Mouse (Mus musculus): ENCODE results near the gene Slc16a2. TPM values are rescaled to one million over a fixed set of nuclear protein-coding genes. Genes with fewer than 3 reads are reported as not detected.

The Slc16a2 gene
- polyA plus RNA-seq, 1 experiment from 2014 or later = 22.7 TPM

DNA sequence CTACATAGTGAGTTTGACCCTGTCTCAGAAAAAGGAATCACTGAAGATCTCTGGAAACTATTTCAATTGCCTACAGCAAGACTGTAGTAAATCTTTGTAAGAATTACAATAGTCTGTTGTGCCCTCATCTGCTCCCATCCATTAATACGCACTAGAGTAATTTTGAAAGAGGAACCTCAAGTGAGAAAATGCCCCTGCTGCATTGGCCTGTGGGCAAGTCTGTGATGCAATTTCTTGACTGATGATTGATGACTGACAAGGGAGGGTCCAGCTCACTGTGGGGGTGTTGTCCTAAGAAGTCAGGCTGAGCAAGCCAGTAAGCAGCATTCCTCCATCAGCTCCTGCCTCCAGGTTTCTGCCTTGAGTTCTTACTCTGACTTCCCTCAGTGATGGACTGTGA is 75.6 kb downstream of the Slc16a2 start:
- DNase-seq (ENCODE audit: low spot score) (no peak), ATAC-seq (ENCODE audit: insufficient number of reproducible peaks, low FRiP score, low TSS enrichment, low read depth) (no peak)
- no peaks in the 10 kb centered on the region for H3K9me3 ChIP-seq (ENCODE audit: control insufficient read depth, low read length)
- H3K4me1 ChIP-seq (ENCODE audit: control insufficient read depth, insufficient read depth, low read length) = peaks cover 7% of the 10 kb centered on the region; the same call in 1 of the 2 replicates
- no peak overlapping the region for H3K9ac ChIP-seq (ENCODE audit: low read length)
- H3K27ac ChIP-seq (replicated peaks; ENCODE audit: low read depth, low read length) = no peak overlapping the region
- H3K4me3 ChIP-seq (ENCODE audit: low read depth, low read length) = no peak overlapping the region
- H3K36me3 ChIP-seq (ENCODE audit: control insufficient read depth, insufficient read depth, low read length) = no peaks in the 10 kb centered on the region
- 96% methylated on average over 1 of the region's 1 CpGs for WGBS
- peaks cover 4% of the 10 kb centered on the region; the same call in 1 of the 2 replicates for H3K27me3 ChIP-seq (ENCODE audit: control insufficient read depth, insufficient read depth, low read length)
- H3K4me2 ChIP-seq (ENCODE audit: low read depth, severe bottlenecking) = no peak overlapping the region

DNA sequence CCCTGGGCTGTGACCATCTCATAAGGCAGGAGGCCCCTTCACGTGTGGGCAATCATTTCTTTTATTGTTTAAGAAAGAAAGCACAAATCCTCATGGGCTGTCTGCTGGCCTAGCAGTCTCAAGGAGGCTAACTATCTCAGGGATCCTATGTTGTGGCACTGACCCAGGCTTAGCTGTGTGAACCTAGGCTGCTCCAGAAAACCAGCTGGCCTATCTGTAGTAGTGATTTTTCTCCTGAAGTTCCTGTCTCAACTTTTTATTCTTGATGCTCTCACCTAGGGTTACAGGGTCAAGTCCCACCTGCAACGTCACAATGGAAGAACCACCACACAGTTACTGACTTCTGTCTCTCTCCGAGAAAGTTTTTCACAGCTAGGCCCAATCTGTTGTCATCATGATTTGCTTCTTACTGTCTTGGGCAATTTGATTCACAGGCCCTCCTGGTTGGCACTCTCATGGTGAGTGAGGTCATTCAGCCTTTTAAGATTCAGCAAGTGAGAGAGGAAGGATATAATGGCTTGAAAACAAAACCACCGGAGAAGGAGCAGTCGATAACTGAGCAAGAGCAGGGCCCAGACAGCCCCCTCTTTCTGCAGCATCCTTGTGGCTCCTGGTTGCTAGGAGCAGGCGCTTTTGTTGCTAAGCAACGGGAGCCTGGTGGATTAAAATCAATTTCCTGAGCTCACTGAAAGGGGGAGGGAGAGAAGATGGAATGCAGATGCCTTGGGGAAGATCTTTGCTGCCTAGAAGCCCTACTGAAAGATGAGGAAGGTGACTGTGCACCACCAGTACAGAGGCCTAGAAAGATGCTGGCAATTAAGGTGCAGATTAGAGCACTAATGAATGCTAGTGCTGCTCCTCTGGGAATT is 77.4 kb downstream of the Slc16a2 start:
- H3K9ac ChIP-seq (ENCODE audit: low read length) = no peak overlapping the region
- 44% methylated on average over 7 of the region's 7 CpGs for WGBS
- H3K27me3 ChIP-seq (ENCODE audit: control insufficient read depth, insufficient read depth, low read length) = peaks cover 10% of the 10 kb centered on the region; the same call in 1 of the 2 replicates
- peaks cover 7% of the 10 kb centered on the region; the same call in 1 of the 2 replicates for H3K4me1 ChIP-seq (ENCODE audit: control insufficient read depth, insufficient read depth, low read length)
- no peaks in the 10 kb centered on the region for H3K36me3 ChIP-seq (ENCODE audit: control insufficient read depth, insufficient read depth, low read length)
- no peak overlapping the region; the same call in 1 of the 2 replicates for H3K27ac ChIP-seq (replicated peaks; ENCODE audit: low read depth, low read length)
- H3K9me3 ChIP-seq (ENCODE audit: control insufficient read depth, low read length) = no peaks in the 10 kb centered on the region
- DNase-seq (ENCODE audit: low spot score) (peak; percentile 61), ATAC-seq (ENCODE audit: insufficient number of reproducible peaks, low FRiP score, low TSS enrichment, low read depth) (peak; percentile 81; the same call in 1 of the 2 replicates)
- no peak overlapping the region for H3K4me3 ChIP-seq (ENCODE audit: low read depth, low read length)
- H3K4me2 ChIP-seq (ENCODE audit: low read depth, severe bottlenecking) = no peak overlapping the region

DNA sequence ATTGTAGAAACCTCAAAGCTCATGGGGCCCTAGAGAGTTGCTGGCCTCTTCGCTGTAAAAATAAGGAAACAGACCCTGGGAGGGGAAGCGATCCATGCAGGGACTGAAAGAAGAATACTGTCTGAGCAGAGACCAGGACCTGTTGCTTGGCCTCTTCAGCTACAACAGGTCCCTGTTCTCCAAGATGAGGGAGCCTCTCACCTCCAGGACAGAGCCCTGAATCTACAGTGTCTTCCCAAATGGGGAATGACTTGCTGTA is 79.8 kb downstream of the Slc16a2 start:
- no peak overlapping the region for H3K4me3 ChIP-seq (ENCODE audit: low read depth, low read length)
- H3K27ac ChIP-seq (replicated peaks; ENCODE audit: low read depth, low read length) = no peak overlapping the region
- H3K9ac ChIP-seq (ENCODE audit: low read length) = no peak overlapping the region
- H3K9me3 ChIP-seq (ENCODE audit: control insufficient read depth, low read length) = no peaks in the 10 kb centered on the region
- peaks cover 17% of the 10 kb centered on the region for H3K27me3 ChIP-seq (ENCODE audit: control insufficient read depth, insufficient read depth, low read length)
- WGBS = 66% methylated on average over 2 of the region's 2 CpGs
- DNase-seq (ENCODE audit: low spot score) = no peak
- no peaks in the 10 kb centered on the region for H3K36me3 ChIP-seq (ENCODE audit: control insufficient read depth, insufficient read depth, low read length)
- ATAC-seq (ENCODE audit: insufficient number of reproducible peaks, low FRiP score, low TSS enrichment, low read depth) = no peak
- no peak overlapping the region for H3K4me2 ChIP-seq (ENCODE audit: low read depth, severe bottlenecking)
- peaks cover 7% of the 10 kb centered on the region; the same call in 1 of the 2 replicates for H3K4me1 ChIP-seq (ENCODE audit: control insufficient read depth, insufficient read depth, low read length)

DNA sequence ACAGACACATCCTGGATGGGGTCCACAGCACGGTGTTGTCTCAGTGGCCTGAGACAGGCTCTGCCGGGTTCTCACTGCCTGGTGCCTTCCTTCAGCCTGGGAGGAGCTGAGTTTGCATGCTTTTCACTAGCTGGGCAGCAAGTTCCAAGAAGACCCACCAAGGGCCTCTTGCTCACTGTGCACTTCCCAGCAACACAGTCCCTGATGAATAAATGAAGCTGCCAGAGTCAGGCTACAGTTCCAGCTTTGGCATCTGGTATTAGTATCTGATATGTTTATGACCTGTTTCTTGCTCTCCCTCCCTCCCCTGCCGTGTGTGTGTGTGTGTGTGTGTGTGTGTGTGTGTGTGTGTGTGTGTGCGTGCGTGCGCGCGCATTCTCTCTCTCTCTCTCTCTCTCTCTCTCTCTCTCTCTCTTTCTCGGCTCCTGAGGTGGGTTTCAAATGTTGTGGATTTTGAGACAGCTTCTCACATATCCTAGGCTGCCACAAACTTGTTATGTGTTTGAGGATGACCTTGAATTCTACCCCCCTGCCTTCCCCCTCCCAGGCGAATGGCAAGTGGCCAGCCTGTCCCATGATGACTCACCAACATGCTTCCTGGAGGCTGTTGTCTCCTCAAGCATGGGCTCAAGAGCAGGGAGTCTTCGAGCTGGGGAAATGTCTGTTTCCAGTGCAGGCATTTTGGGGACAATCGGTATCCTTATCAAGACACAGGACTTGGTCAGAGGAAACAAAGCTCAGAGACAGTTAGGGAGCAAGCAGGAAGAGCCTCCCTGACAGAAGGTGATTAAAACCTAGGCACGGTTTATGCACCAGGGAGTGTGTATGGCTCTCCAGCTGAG is 80.3 kb downstream of the Slc16a2 start:
- H3K27ac ChIP-seq (replicated peaks; ENCODE audit: low read depth, low read length) = no peak overlapping the region; the same call in 1 of the 2 replicates
- no peak overlapping the region for H3K4me3 ChIP-seq (ENCODE audit: low read depth, low read length)
- H3K27me3 ChIP-seq (ENCODE audit: control insufficient read depth, insufficient read depth, low read length) = peaks cover 17% of the 10 kb centered on the region
- peaks cover 7% of the 10 kb centered on the region; the same call in 1 of the 2 replicates for H3K4me1 ChIP-seq (ENCODE audit: control insufficient read depth, insufficient read depth, low read length)
- WGBS = 64% methylated on average over 8 of the region's 13 CpGs
- ATAC-seq (ENCODE audit: insufficient number of reproducible peaks, low FRiP score, low TSS enrichment, low read depth) (0 out of 2 replicates have a peak, but pooled peaks have one; percentile 21), DNase-seq (ENCODE audit: low spot score) (no peak)
- no peak overlapping the region for H3K9ac ChIP-seq (ENCODE audit: low read length)
- no peak overlapping the region for H3K4me2 ChIP-seq (ENCODE audit: low read depth, severe bottlenecking)
- no peaks in the 10 kb centered on the region for H3K9me3 ChIP-seq (ENCODE audit: control insufficient read depth, low read length)
- no peaks in the 10 kb centered on the region for H3K36me3 ChIP-seq (ENCODE audit: control insufficient read depth, insufficient read depth, low read length)

DNA sequence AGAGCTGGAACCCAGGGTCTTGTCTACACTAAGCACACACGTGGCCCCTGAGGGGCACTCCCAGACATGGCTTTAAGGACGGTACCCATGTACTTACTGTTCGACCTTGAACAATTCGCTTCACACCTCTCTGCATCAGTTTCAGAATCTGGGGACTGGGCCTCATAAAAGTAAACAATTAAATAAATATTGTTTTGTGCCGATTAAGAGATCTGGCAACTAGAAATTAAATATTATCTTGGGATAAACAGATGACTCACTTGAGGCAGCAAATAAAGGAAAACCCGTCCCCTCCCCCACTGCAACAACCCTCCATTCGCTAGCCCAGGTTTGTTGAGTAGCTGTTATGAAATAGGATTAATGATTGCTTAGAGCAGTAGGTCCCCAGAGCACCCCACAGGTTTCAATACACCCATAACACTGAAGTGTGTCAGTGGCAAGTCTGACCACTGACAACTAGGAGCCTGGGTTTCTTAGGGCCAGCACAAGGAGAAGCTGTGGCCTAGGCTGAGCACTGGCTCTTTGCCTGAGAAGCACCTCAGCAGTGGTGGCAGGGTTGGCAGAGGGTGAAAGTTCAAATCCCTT is 87.7 kb downstream of the Slc16a2 start:
- Histone ChIP-seq H3K9ac (ENCODE audit: low read length) (no peak overlapping the region), H3K27ac (replicated peaks; ENCODE audit: low read depth, low read length) (no peak overlapping the region), H3K9me3 (ENCODE audit: control insufficient read depth, low read length) (no peaks in the 10 kb centered on the region), H3K4me1 (ENCODE audit: control insufficient read depth, insufficient read depth, low read length) (no peaks in the 10 kb centered on the region), H3K4me2 (ENCODE audit: low read depth, severe bottlenecking) (no peak overlapping the region), H3K36me3 (ENCODE audit: control insufficient read depth, insufficient read depth, low read length) (no peaks in the 10 kb centered on the region), H3K27me3 (ENCODE audit: control insufficient read depth, insufficient read depth, low read length) (peaks cover 17% of the 10 kb centered on the region), H3K4me3 (ENCODE audit: low read depth, low read length) (no peak overlapping the region)
- WGBS = 84% methylated on average over 7 of the region's 7 CpGs
- no peak for ATAC-seq (ENCODE audit: insufficient number of reproducible peaks, low FRiP score, low TSS enrichment, low read depth)
- no peak for DNase-seq (ENCODE audit: low spot score)

DNA sequence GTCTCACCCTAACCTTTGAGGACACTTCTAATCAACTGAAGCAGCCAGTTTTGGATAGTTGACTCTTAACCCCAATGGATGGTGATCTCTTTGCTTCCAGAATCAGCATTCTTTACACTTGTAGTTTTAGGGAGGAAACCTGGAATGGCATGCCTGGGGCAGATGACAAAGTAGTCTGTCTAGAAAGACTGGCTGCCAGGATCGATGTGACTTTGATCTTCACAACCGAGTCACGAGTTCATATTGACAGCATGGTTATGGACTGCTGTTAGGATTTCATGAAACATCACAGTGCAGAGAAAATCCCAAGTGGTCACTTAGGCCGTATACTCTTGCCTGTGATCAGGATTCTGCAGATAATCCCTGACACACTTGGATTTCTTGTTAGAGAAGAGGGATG is 88.7 kb downstream of the Slc16a2 start:
- no peak overlapping the region for H3K4me3 ChIP-seq (ENCODE audit: low read depth, low read length)
- H3K27ac ChIP-seq (replicated peaks; ENCODE audit: low read depth, low read length) = no peak overlapping the region
- no peaks in the 10 kb centered on the region for H3K9me3 ChIP-seq (ENCODE audit: control insufficient read depth, low read length)
- ATAC-seq (ENCODE audit: insufficient number of reproducible peaks, low FRiP score, low TSS enrichment, low read depth) (no peak), DNase-seq (ENCODE audit: low spot score) (no peak)
- peaks cover 12% of the 10 kb centered on the region for H3K27me3 ChIP-seq (ENCODE audit: control insufficient read depth, insufficient read depth, low read length)
- no peak overlapping the region for H3K4me2 ChIP-seq (ENCODE audit: low read depth, severe bottlenecking)
- H3K4me1 ChIP-seq (ENCODE audit: control insufficient read depth, insufficient read depth, low read length) = no peaks in the 10 kb centered on the region
- WGBS = 83% methylated on average over 4 of the region's 4 CpGs
- H3K9ac ChIP-seq (ENCODE audit: low read length) = no peak overlapping the region
- H3K36me3 ChIP-seq (ENCODE audit: control insufficient read depth, insufficient read depth, low read length) = no peaks in the 10 kb centered on the region

DNA sequence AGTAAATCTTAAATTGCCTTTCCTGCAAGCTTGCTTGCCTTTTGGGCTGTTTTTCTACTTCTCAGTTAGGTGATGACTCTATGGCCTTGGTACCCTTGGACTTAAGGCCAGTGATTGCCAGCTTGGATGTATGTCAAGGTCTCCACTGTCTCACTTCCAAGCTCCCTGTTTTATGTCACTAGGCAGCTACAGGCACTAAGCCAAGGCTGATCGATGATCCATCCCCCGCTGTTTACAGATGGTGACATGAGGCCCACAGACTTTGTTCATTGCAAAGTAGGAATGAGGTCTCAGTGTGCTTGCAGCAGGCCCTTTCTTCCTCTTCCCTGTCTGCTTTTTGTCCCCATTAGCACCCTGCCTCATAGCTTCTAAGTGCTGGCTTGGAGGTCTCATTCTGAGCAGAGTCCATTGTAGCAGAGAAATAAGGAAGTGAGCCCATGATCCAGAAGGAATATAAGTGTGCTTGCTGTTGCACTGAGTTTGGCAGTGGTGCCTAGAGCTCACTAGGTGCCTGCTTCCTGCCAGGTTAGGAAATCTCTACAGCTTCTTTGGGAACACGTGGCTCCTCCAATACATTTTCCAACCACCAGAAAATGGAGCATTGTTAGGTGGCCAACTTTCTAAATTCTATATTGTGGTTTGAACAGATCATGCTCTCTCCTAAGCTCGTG is 89.6 kb downstream of the Slc16a2 start:
- H3K27me3 ChIP-seq (ENCODE audit: control insufficient read depth, insufficient read depth, low read length) = peaks cover 10% of the 10 kb centered on the region
- DNase-seq (ENCODE audit: low spot score) (no peak), ATAC-seq (ENCODE audit: insufficient number of reproducible peaks, low FRiP score, low TSS enrichment, low read depth) (no peak)
- no peak overlapping the region for H3K4me3 ChIP-seq (ENCODE audit: low read depth, low read length)
- WGBS = 72% methylated on average over 4 of the region's 4 CpGs
- no peak overlapping the region for H3K9ac ChIP-seq (ENCODE audit: low read length)
- no peak overlapping the region for H3K4me2 ChIP-seq (ENCODE audit: low read depth, severe bottlenecking)
- no peak overlapping the region for H3K27ac ChIP-seq (replicated peaks; ENCODE audit: low read depth, low read length)
- no peaks in the 10 kb centered on the region for H3K9me3 ChIP-seq (ENCODE audit: control insufficient read depth, low read length)
- H3K4me1 ChIP-seq (ENCODE audit: control insufficient read depth, insufficient read depth, low read length) = no peaks in the 10 kb centered on the region
- no peaks in the 10 kb centered on the region for H3K36me3 ChIP-seq (ENCODE audit: control insufficient read depth, insufficient read depth, low read length)

DNA sequence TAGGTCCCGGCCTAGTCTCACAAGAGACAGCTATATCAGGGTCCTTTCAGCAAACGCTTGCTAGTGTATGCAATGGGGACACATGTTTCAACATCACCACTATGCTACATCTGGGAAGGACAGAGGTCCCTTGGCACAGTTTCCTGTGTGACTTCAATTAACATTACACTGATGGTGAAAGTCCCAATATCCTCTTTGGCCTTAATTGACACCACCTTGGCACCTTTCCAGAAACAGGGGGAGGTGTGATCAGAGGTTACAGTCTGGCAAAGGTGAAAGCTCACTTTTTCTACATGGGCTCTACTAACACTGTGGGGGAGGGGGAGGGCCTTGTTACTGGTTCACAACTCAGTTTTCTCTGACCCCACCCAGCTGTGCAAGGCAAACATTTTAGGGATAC is 99.3 kb downstream of the Slc16a2 start:
- no peaks in the 10 kb centered on the region for H3K9me3 ChIP-seq (ENCODE audit: control insufficient read depth, low read length)

More for the DNA sequence above, 99.3 kb downstream of the Slc16a2 start:
- no peak overlapping the region for H3K27ac ChIP-seq (replicated peaks; ENCODE audit: low read depth, low read length)
- H3K9ac ChIP-seq (ENCODE audit: low read length) = no peak overlapping the region
- H3K36me3 ChIP-seq (ENCODE audit: control insufficient read depth, insufficient read depth, low read length) = no peaks in the 10 kb centered on the region
- 80% methylated on average over 2 of the region's 2 CpGs for WGBS
- H3K4me3 ChIP-seq (ENCODE audit: low read depth, low read length) = no peak overlapping the region
- H3K4me2 ChIP-seq (ENCODE audit: low read depth, severe bottlenecking) = no peak overlapping the region
- H3K4me1 ChIP-seq (ENCODE audit: control insufficient read depth, insufficient read depth, low read length) = no peaks in the 10 kb centered on the region; the same call in 1 of the 2 replicates
- ATAC-seq (ENCODE audit: insufficient number of reproducible peaks, low FRiP score, low TSS enrichment, low read depth) (no peak), DNase-seq (ENCODE audit: low spot score) (no peak)
- 0 out of 2 replicates have a peak, but pooled peaks cover 2% of the 10 kb centered on the region for H3K27me3 ChIP-seq (ENCODE audit: control insufficient read depth, insufficient read depth, low read length)

All from limb, embryonic 11.5 days (tissue).